Mouse (Mus musculus) neural tube, embryonic 14.5 days (tissue): ENCODE data around the gene Hist1h2bb. TPM values are rescaled to one million over a fixed set of nuclear protein-coding genes. Genes with fewer than 3 reads are reported as not detected.
"Not testable (repeated sequence)": the region's sequence is repeated elsewhere in the genome, so short reads cannot be mapped to it uniquely, and the experiment has no call there.

Experiments used
- ATAC-seq: fragments of 200-750 bp; cut with Nextera tagmentation; 2 replicates; pipeline ENCODE4 v1.8.0; 2017; ENCODE audit warnings: low read depth, mild to moderate bottlenecking, moderate TSS enrichment, moderate library complexity
- H3K27ac ChIP-seq: fragments of 300-500 bp; sonication (generic); 2 replicates; pipeline ENCODE4 v1.5.1; 2014; ENCODE audit warnings: low read depth, mild to moderate bottlenecking, control low read depth, low read length, moderate library complexity, mixed read lengths
- H3K27me3 ChIP-seq: fragments of 300-500 bp; sonication (generic); 2 replicates; pipeline ENCODE4 v1.6.1; 2014; ENCODE audit warnings: low read length; ENCODE audit not compliant: control insufficient read depth, insufficient read depth
- H3K36me3 ChIP-seq: fragments of 300-500 bp; sonication (generic); 2 replicates; pipeline ENCODE4 v1.6.1; 2014; ENCODE audit warnings: low read length, mixed read lengths; ENCODE audit not compliant: control insufficient read depth, insufficient read depth
- H3K4me1 ChIP-seq: fragments of 300-500 bp; sonication (generic); 2 replicates; pipeline ENCODE4 v1.6.1; 2014; ENCODE audit warnings: low read length; ENCODE audit not compliant: control insufficient read depth, insufficient read depth
- H3K4me2 ChIP-seq: fragments of 300-500 bp; sonication (generic); 2 replicates; pipeline ENCODE4 v1.6.1; 2014; ENCODE audit warnings: mild to moderate bottlenecking, low read depth, low read length, control low read depth
- H3K4me3 ChIP-seq: fragments of 300-500 bp; sonication (generic); 2 replicates; pipeline ENCODE4 v1.5.1; 2014; ENCODE audit warnings: low read depth, low read length, control low read depth, mixed read lengths
- H3K9ac ChIP-seq: fragments of 300-500 bp; sonication (generic); replicated peaks from 2 replicates; pipeline ENCODE4 v1.6.1; 2014; ENCODE audit warnings: low read depth, mild to moderate bottlenecking, control low read depth, low read length, mixed read lengths
- H3K9me3 ChIP-seq: fragments of 300-500 bp; sonication (generic); 2 replicates; pipeline ENCODE4 v1.6.1; 2016; ENCODE audit warnings: low read length; ENCODE audit not compliant: control insufficient read depth
- WGBS: fragments of 180-500 bp; shearing (Covaris S2); extraction: QIAGEN DNeasy Blood & Tissue Kit; methylation state at CpG from one replicate; pipeline ENCODE4 v1.1.7; 2014; 5-methylcytosine and 5-hydroxymethylcytosine counted together
- polyA plus RNA-seq: library from polyadenylated mRNA; unstranded; fragments of >200 nt; fragmentation: Nextera tagmentation; extraction: Ambion mirVana; gene quantifications from 2 replicates; pipeline ENCODE4 v1.2.1, GENCODE M21; 2014

Hist1h2bb gene
- polyA plus RNA-seq, 1 experiment from 2014 or later, result not detected

GRCm38 (mm10) chr13:23744421-23745380 is 1.8 kb upstream of the Hist1h2bb start:
- ATAC-seq, result no peak
- H3K27ac ChIP-seq, result no peak overlapping the region
- H3K4me2 ChIP-seq, result peak overlapping the region; percentile 70
- H3K9ac ChIP-seq, result no peak overlapping the region
- H3K4me1 ChIP-seq, result peaks cover 17% of the 10 kb centered on the region
- WGBS, result under 1% methylated on average over 13 of the region's 36 CpGs
- H3K27me3 ChIP-seq, result no peaks in the 10 kb centered on the region
- no peaks in the 10 kb centered on the region for H3K36me3 ChIP-seq
- H3K4me3 ChIP-seq, result peak overlapping the region; percentile 31; the same call in 1 of the 2 replicates
- H3K9me3 ChIP-seq, result no peaks in the 10 kb centered on the region

- Histone ChIP-seq H3K4me3 (peak within 1 kb of the TSS; percentile 31), H3K4me1 (peaks cover 12% of the 10 kb centered on the region), H3K27me3 (no peaks in the 10 kb centered on the region), H3K36me3 (no peaks in the 10 kb centered on the region), H3K9ac (peak within 1 kb of the TSS; percentile 29), H3K9me3 (no peaks in the 10 kb centered on the region), H3K27ac (peak within 1 kb of the TSS; percentile 91), H3K4me2 (peak within 1 kb of the TSS; percentile 70)
- WGBS, result 1% methylated on average over 21 of the region's 28 CpGs
- ATAC-seq, result peak; percentile 74
Observed at GRCm38 (mm10) chr13:23745381-23746161, 963 bp upstream of the Hist1h2bb start, which contains the start of gene Hist1h3c. Gene Hist1h3c, minus strand, starts transcription at chr13:23745602.

GRCm38 (mm10) chr13:23747081-23747891 is 752 bp downstream of the Hist1h2bb start:
- Histone ChIP-seq H3K27ac (peak overlapping the region; percentile 91; the same call in 1 of the 2 replicates), H3K9ac (0 out of 2 replicates have a peak overlapping the region, but pooled peaks have one; percentile 35), H3K4me1 (peaks cover 15% of the 10 kb centered on the region), H3K36me3 (no peaks in the 10 kb centered on the region), H3K4me2 (peak overlapping the region; percentile 70), H3K4me3 (peak overlapping the region; percentile 31), H3K27me3 (no peaks in the 10 kb centered on the region), H3K9me3 (no peaks in the 10 kb centered on the region)
- 2% methylated on average over 11 of the region's 13 CpGs for WGBS
- peak; percentile 3; the same call in 1 of the 2 replicates for ATAC-seq

- H3K4me2 ChIP-seq, result no peak overlapping the region
- no peak overlapping the region for H3K4me3 ChIP-seq
- 4% methylated on average over 4 of the region's 4 CpGs for WGBS
- H3K27ac ChIP-seq, result no peak overlapping the region
- H3K4me1 ChIP-seq, result peaks cover 15% of the 10 kb centered on the region
- H3K27me3 ChIP-seq, result no peaks in the 10 kb centered on the region
- no peak overlapping the region for H3K9ac ChIP-seq
- no peak for ATAC-seq
- H3K9me3 ChIP-seq, result no peaks in the 10 kb centered on the region
- H3K36me3 ChIP-seq, result no peaks in the 10 kb centered on the region
Observed at GRCm38 (mm10) chr13:23747892-23748288, 1.4 kb downstream of the Hist1h2bb start.

- no peak overlapping the region for H3K27ac ChIP-seq
- no peaks in the 10 kb centered on the region for H3K9me3 ChIP-seq
- H3K27me3 ChIP-seq, result no peaks in the 10 kb centered on the region
- no peak overlapping the region for H3K4me2 ChIP-seq
- no peaks in the 10 kb centered on the region for H3K36me3 ChIP-seq
- 93% methylated on average over 5 of the region's 5 CpGs for WGBS
- peaks cover 15% of the 10 kb centered on the region for H3K4me1 ChIP-seq
- H3K9ac ChIP-seq, result no peak overlapping the region
- H3K4me3 ChIP-seq, result no peak overlapping the region
- ATAC-seq, result no peak
Observed at GRCm38 (mm10) chr13:23749563-23750121, 3.1 kb downstream of the Hist1h2bb start.

GRCm38 (mm10) chr13:23750839-23751477 is 4.4 kb downstream of the Hist1h2bb start, which contains the start of gene Hist1h2ab:
Gene Hist1h2ab, plus strand, starts transcription at chr13:23751126.
- H3K4me1 ChIP-seq, result peaks cover 13% of the 10 kb centered on the region
- peak within 1 kb of the TSS; percentile 86 for H3K27ac ChIP-seq
- under 1% methylated on average over 29 of the region's 47 CpGs for WGBS
- H3K27me3 ChIP-seq, H3K9me3 ChIP-seq, H3K36me3 ChIP-seq: not testable (repeated sequence)
- H3K4me2 ChIP-seq, result peak within 1 kb of the TSS; percentile 56
- peak within 1 kb of the TSS; percentile 35 for H3K4me3 ChIP-seq
- 0 out of 2 replicates have a peak within 1 kb of the TSS, but pooled peaks have one; percentile 37 for H3K9ac ChIP-seq
- ATAC-seq, result peak; percentile 61

- Histone ChIP-seq H3K4me2 (peak overlapping the region; percentile 56), H3K36me3 (no peaks in the 10 kb centered on the region), H3K27me3 (no peaks in the 10 kb centered on the region), H3K9me3 (no peaks in the 10 kb centered on the region), H3K9ac (no peak overlapping the region), H3K27ac (peak overlapping the region; percentile 86; the same call in 1 of the 2 replicates), H3K4me1 (peaks cover 13% of the 10 kb centered on the region), H3K4me3 (peak overlapping the region; percentile 35)
- ATAC-seq, result no peak; the same call in 1 of the 2 replicates
- 2% methylated on average over 11 of the region's 11 CpGs for WGBS
Observed at GRCm38 (mm10) chr13:23751478-23751956, 5.0 kb downstream of the Hist1h2bb start.
